Mouse (Mus musculus) small intestine, adult 2 months (tissue): ENCODE measurements at regions not wholly inside any gene's neighbourhood (a gene's known extent, or its start where the extent isn't known, plus 50 kb on each side); places are given as distances from the start of the nearest gene placed in this dataset.

Source experiments
- H3K27ac ChIP-seq: fragments of 200-500 bp; 2 replicates; pipeline ENCODE4 v1.5.1; 2012; ENCODE audit warnings: low read depth, low read length, control low read depth, inconsistent platforms; ENCODE audit not compliant: insufficient read depth
- H3K27me3 ChIP-seq: fragments of 200-500 bp; 2 replicates; pipeline ENCODE4 v1.6.1; 2012; ENCODE audit warnings: mild to moderate bottlenecking, moderate library complexity, low read length, inconsistent platforms; ENCODE audit not compliant: control insufficient read depth, insufficient read depth
- H3K36me3 ChIP-seq: fragments of 200-500 bp; 2 replicates; pipeline ENCODE4 v1.6.1; 2012; ENCODE audit warnings: mild to moderate bottlenecking, low read length, control low read depth, inconsistent platforms; ENCODE audit not compliant: control insufficient read depth, insufficient read depth
- H3K4me1 ChIP-seq: fragments of 200-500 bp; 2 replicates; pipeline ENCODE4 v1.6.1; 2012; ENCODE audit warnings: low read length, inconsistent platforms, mixed read lengths; ENCODE audit not compliant: control insufficient read depth, insufficient read depth, insufficient read length
- H3K4me3 ChIP-seq: fragments of 200-500 bp; 2 replicates; pipeline ENCODE4 v1.5.1; 2012; ENCODE audit warnings: low read depth, mild to moderate bottlenecking, control low read depth, inconsistent platforms, low read length, moderate library complexity
- CTCF ChIP-seq: fragments of 200-500 bp; IDR thresholded peaks from 2 replicates; pipeline ENCODE4 v1.5.1; 2012; ENCODE audit warnings: low read depth, mild to moderate bottlenecking, control low read depth, inconsistent platforms, low read length, moderate library complexity, mixed read lengths; ENCODE audit not compliant: insufficient replicate concordance, insufficient read length; ENCODE audit errors: extremely low read depth
- POLR2A ChIP-seq: fragments of 200-500 bp; IDR thresholded peaks from 2 replicates; pipeline ENCODE4 v1.6.1; 2012; ENCODE audit warnings: low read depth, mild to moderate bottlenecking, control low read depth, inconsistent platforms, low read length, moderate library complexity
- whole genome bisulfite sequencing: fragments of 180-500 bp; shearing (Covaris S2); methylation state at CpG from one replicate; pipeline ENCODE4 v1.1.7; 2018; 5-methylcytosine and 5-hydroxymethylcytosine counted together

DNA sequence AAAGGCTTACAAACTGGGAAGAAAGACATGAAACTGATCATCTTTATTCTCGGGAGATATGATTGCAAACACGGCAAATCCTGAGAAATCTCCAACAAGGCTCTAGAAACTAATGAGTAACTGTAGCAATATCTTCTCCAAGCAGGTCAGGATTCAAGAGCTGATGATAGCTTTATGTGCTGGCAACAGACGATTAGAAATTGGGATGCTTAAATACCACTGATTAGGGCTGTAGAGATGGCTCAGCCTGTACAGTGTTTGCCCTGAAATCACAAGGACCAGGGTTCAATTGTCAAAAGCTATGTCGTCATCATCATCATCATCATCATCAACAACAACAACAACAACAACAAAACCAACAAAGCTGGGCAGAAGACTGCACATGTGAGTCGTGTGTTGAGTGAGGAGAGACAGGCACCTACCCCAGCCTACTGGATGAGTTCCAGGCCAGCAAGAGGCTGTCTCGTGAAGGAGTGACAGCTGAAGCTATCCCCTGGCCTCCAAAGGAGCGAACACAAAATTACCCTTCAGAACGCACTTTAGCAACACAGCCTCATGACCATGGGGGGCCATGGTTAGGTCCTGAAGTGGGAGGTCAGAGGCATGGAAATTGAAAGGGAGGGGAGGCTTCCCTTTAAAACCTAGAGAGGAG lies 225.0 kb downstream of the Tex36 start:
- TF ChIP-seq POLR2A, result no peak
- TF ChIP-seq CTCF, result no peak
- H3K4me1 ChIP-seq, result no peaks in the 10 kb centered on the region; the same call in 1 of the 2 replicates
- H3K4me3 ChIP-seq, result no peak overlapping the region
- 69% methylated on average over 8 of the region's 8 CpGs for whole genome bisulfite sequencing
- H3K27me3 ChIP-seq, result no peaks in the 10 kb centered on the region
- H3K27ac ChIP-seq, result no peak overlapping the region
- no peaks in the 10 kb centered on the region for H3K36me3 ChIP-seq

- no peaks in the 10 kb centered on the region for H3K36me3 ChIP-seq
- H3K4me1 ChIP-seq, result no peaks in the 10 kb centered on the region
- 42% methylated on average over 2 of the region's 2 CpGs for WGBS
- H3K27ac ChIP-seq, result no peak overlapping the region
- TF ChIP-seq CTCF, result no peak
- TF ChIP-seq POLR2A, result no peak
- no peaks in the 10 kb centered on the region for H3K27me3 ChIP-seq
- no peak overlapping the region for H3K4me3 ChIP-seq
These were observed 229.3 kb downstream of the Tex36 start for GRCm38 (mm10) chr7:133372695-133373094.

- no peak overlapping the region for H3K4me3 ChIP-seq
- 91% methylated on average over 5 of the region's 5 CpGs for WGBS
- H3K36me3 ChIP-seq, result no peaks in the 10 kb centered on the region
- TF ChIP-seq POLR2A, result no peak
- TF ChIP-seq CTCF, result no peak
- no peaks in the 10 kb centered on the region for H3K4me1 ChIP-seq
- no peaks in the 10 kb centered on the region for H3K27me3 ChIP-seq
- H3K27ac ChIP-seq, result no peak overlapping the region
These were observed 231.4 kb downstream of the Tex36 start for GRCm38 (mm10) chr7:133370542-133370941.

DNA sequence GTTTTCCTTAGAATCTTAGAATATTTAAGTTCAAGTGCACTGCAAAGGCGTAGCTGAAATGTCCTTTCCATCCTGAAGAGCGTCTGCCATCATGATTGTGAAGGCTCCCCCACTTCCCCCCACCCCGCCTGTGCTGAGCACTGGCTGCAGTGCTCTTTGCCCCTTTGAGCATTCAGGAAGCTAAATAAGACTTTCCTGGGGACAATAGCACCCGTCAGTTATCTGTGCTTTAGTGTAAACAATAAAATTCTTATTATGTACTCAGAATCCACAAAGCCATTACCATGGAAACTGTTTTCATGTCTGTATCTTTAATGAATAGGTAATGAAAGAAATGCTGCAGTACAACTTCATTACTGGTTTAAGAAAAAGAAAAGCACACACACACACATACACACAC lies 237.4 kb downstream of the Tex36 start:
- Histone ChIP-seq H3K4me1 (no peaks in the 10 kb centered on the region), H3K27ac (no peak overlapping the region), H3K27me3 (no peaks in the 10 kb centered on the region), H3K4me3 (no peak overlapping the region), H3K36me3 (no peaks in the 10 kb centered on the region)
- TF ChIP-seq POLR2A (no peak), CTCF (no peak)
- 18% methylated on average over 4 of the region's 4 CpGs for WGBS

DNA sequence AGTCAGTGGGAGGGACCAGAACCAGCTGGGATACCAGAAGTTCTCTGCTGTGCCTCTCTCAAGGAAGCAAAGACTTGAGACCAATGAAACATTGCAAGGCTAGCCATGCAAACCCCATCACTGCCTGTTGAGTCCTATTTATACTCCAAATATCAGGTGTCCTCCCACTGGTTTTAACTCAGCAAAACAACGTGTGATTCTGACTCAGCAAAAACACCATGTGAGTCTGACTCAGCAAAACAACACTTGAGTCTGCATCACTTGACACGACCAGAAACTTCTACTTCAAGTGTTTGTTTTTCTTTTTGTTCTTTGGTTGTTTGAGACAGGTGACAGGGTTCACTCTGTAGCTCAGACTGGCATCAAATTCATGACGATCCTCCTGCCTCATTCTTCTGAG lies 204.6 kb upstream of the Ctbp2 start:
- Histone ChIP-seq H3K27me3 (no peaks in the 10 kb centered on the region), H3K4me3 (no peak overlapping the region), H3K36me3 (no peaks in the 10 kb centered on the region), H3K27ac (no peak overlapping the region), H3K4me1 (no peaks in the 10 kb centered on the region)
- TF ChIP-seq CTCF, result no peak
- TF ChIP-seq POLR2A, result no peak
- WGBS, result 48% methylated on average over 3 of the region's 3 CpGs

- Histone ChIP-seq H3K4me1 (no peaks in the 10 kb centered on the region), H3K27me3 (no peaks in the 10 kb centered on the region), H3K27ac (no peak overlapping the region), H3K4me3 (no peak overlapping the region), H3K36me3 (no peaks in the 10 kb centered on the region)
- 72% methylated on average over 7 of the region's 7 CpGs for WGBS
- TF ChIP-seq CTCF, result no peak
- TF ChIP-seq POLR2A, result no peak
These were observed 201.5 kb upstream of the Ctbp2 start for GRCm38 (mm10) chr7:133325548-133326190.

- Histone ChIP-seq H3K27ac (no peak overlapping the region), H3K4me3 (no peak overlapping the region), H3K4me1 (no peaks in the 10 kb centered on the region), H3K36me3 (no peaks in the 10 kb centered on the region), H3K27me3 (no peaks in the 10 kb centered on the region)
- WGBS, result 64% methylated on average over 3 of the region's 3 CpGs
- no peak for TF ChIP-seq CTCF
- no peak for TF ChIP-seq POLR2A
These were observed 199.8 kb upstream of the Ctbp2 start for GRCm38 (mm10) chr7:133323955-133324354.
